Mouse (Mus musculus) spleen, postnatal 14 days (tissue): ENCODE results near the gene Slco3a1.

Source experiments
- DNase-seq, 2 experiments: peaks; one replicate each; pipeline ENCODE4 v3.0.0; 2021 to 2022; ENCODE audit warnings: low spot score in 2 of 2

Gene Slco3a1

GRCm38 (mm10) chr7:74348318-74348890 is 206.2 kb downstream of the Slco3a1 start:
- no peak for DNase-seq

GRCm38 (mm10) chr7:74347026-74347425 is 207.6 kb downstream of the Slco3a1 start:
- no peak for DNase-seq

- no peak for DNase-seq
Measured at GRCm38 (mm10) chr7:74346451-74346850, 208.1 kb downstream of the Slco3a1 start.

GRCm38 (mm10) chr7:74341149-74341805 is 213.3 kb downstream of the Slco3a1 start:
- no peak for DNase-seq

GRCm38 (mm10) chr7:74340419-74340954 is 214.1 kb downstream of the Slco3a1 start:
- DNase-seq, result no peak

- no peak for DNase-seq
Measured at GRCm38 (mm10) chr7:74337677-74338420, 216.7 kb downstream of the Slco3a1 start.

GRCm38 (mm10) chr7:74332323-74332722 is 222.3 kb downstream of the Slco3a1 start:
- no peak for DNase-seq

- no peak for DNase-seq
Measured at GRCm38 (mm10) chr7:74330858-74331726, 223.5 kb downstream of the Slco3a1 start.

GRCm38 (mm10) chr7:74330117-74330857 is 224.3 kb downstream of the Slco3a1 start:
- DNase-seq, result no peak

- no peak for DNase-seq
Measured at GRCm38 (mm10) chr7:74329004-74329403, 225.6 kb downstream of the Slco3a1 start.

GRCm38 (mm10) chr7:74327716-74328115 is 226.9 kb downstream of the Slco3a1 start:
- no peak for DNase-seq

- DNase-seq, result no peak
Measured at GRCm38 (mm10) chr7:74325052-74325451, 229.5 kb downstream of the Slco3a1 start.

GRCm38 (mm10) chr7:74323683-74324082 is 230.9 kb downstream of the Slco3a1 start:
- no peak for DNase-seq

GRCm38 (mm10) chr7:74323194-74323593 is 231.4 kb downstream of the Slco3a1 start:
- DNase-seq, result no peak

- no peak for DNase-seq
Measured at GRCm38 (mm10) chr7:74320635-74321034, 233.9 kb downstream of the Slco3a1 start.

- DNase-seq, result no peak
Measured at GRCm38 (mm10) chr7:74315836-74316435, 238.6 kb downstream of the Slco3a1 start.

- DNase-seq, result no peak
Measured at GRCm38 (mm10) chr7:74314276-74314675, 240.3 kb downstream of the Slco3a1 start.

- DNase-seq, result no peak
Measured at GRCm38 (mm10) chr7:74313279-74314105, 241.1 kb downstream of the Slco3a1 start.

- no peak for DNase-seq
Measured at GRCm38 (mm10) chr7:74311536-74311935, 243.0 kb downstream of the Slco3a1 start.
